Mouse (Mus musculus): ENCODE data around the gene Obox8.

Obox8 gene

DNA sequence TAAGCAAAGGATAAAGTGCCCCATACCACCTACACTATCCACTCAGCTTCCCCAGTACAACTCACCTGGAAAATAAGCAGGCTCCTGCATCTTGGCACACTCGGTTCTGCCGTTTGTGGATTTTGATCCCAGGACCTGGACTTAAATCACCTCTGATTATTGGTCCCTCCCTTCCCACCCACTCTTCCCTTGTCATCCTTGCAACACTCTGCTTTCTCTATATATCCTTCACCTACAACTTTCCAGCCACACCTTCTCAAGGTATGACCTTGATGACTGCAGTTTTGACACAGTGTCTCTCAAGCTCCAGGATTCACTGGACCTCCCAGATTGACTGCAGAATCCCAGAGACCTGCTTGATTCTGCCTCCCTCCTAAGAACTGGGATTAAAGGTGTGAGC lies at the start of gene Obox8:
TSS of gene Obox8 (minus strand) at position 101 of the 400 bp plus-strand sequence.
- DNase-seq (ENCODE audit: low read depth), result no peak

DNA sequence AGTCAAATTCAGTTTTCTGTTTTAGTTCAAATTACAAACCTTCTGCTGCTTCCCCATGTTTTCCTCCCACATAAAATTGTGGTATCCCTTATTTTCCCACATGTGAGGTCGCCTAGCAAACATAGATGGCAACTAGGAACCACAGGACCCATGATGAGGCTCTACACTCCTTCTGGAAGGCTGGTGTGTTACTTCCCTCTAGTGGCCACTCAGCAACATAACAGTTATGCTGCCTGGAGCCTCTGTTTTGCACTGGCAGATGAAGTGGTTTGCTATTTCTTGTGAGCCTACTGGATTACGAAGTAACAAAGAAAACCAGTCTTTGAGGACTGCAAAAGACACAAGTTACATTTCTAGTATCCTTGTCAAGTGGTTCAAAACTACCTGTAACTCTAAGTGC lies 16.1 kb downstream of the Obox8 start:
- no peak for DNase-seq (ENCODE audit: low read depth)

DNA sequence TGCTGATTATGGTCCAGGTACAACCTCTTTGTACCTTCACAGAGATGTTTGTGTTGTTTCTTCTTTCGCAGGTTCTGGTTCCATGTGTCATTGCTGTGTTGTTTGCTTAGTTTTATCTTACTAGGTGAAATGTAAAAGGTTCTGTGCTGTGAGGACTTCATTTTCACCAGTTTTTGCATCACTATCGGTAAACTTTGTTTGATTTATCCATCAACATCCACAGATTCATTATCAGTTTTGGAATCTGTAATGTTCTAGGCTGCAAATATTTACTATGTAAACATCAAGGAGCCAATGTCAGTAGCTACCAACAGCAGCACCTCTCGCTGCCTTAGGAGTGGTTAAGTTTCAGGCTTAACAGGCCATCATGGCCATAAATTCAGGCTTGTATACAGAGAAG lies 24.7 kb downstream of the Obox8 start:
- DNase-seq (ENCODE audit: low read depth), result no peak

GRCm38 (mm10) chr7:14307571-14307970 lies 25.8 kb downstream of the Obox8 start:
- DNase-seq (ENCODE audit: low read depth), result no peak
